Mouse (Mus musculus) embryonic facial prominence, embryonic 13.5 days (tissue): ENCODE data around the gene Erich4. TPM values are rescaled to one million over a fixed set of nuclear protein-coding genes. Genes with fewer than 3 reads are reported as not detected.
"Not testable (repeated sequence)": the region's sequence is repeated elsewhere in the genome, so short reads cannot be mapped to it uniquely, and the experiment has no call there.

Experiments
- ATAC-seq: fragments of 200-750 bp; cut with Nextera tagmentation; 2 replicates; pipeline ENCODE4 v1.8.0; 2017; ENCODE audit warnings: low read depth; ENCODE audit not compliant: insufficient number of reproducible peaks, insufficient read depth, low FRiP score, low TSS enrichment
- H3K27ac ChIP-seq: fragments of 300-500 bp; sonication (generic); 2 replicates; pipeline ENCODE4 v1.5.1; 2015; ENCODE audit warnings: moderate library complexity, mild to moderate bottlenecking, inconsistent platforms
- H3K27me3 ChIP-seq: fragments of 300-500 bp; sonication (generic); 2 replicates; pipeline ENCODE4 v1.6.1; 2015; ENCODE audit warnings: mild to moderate bottlenecking, inconsistent platforms
- H3K36me3 ChIP-seq: fragments of 300-500 bp; sonication (generic); 2 replicates; pipeline ENCODE4 v1.6.1; 2015; ENCODE audit warnings: mild to moderate bottlenecking, inconsistent platforms
- H3K4me1 ChIP-seq: fragments of 300-500 bp; sonication (generic); 2 replicates; pipeline ENCODE4 v1.6.1; 2015; ENCODE audit warnings: inconsistent platforms
- H3K4me2 ChIP-seq: fragments of 300-500 bp; sonication (generic); 2 replicates; pipeline ENCODE4 v1.6.1; 2015; ENCODE audit warnings: moderate library complexity, mild to moderate bottlenecking, inconsistent platforms
- H3K4me3 ChIP-seq: fragments of 300-500 bp; sonication (generic); 2 replicates; pipeline ENCODE4 v1.5.1; 2015; ENCODE audit warnings: mild to moderate bottlenecking, inconsistent platforms
- H3K9ac ChIP-seq: fragments of 300-500 bp; sonication (generic); 2 replicates; pipeline ENCODE4 v1.6.1; 2015; ENCODE audit warnings: mild to moderate bottlenecking, inconsistent platforms
- H3K9me3 ChIP-seq: fragments of 300-500 bp; sonication (generic); 2 replicates; pipeline ENCODE4 v1.6.1; 2016; ENCODE audit warnings: inconsistent platforms
- WGBS: fragments of 180-500 bp; shearing (Covaris S2); methylation state at CpG from one replicate; pipeline ENCODE4 v1.1.7; 2015; ENCODE audit warnings: mixed read lengths; 5-methylcytosine and 5-hydroxymethylcytosine counted together
- polyA plus RNA-seq: library from polyadenylated mRNA; unstranded; fragments of >200 nt; fragmentation: Nextera tagmentation; extraction: Ambion mirVana; gene quantifications from 2 replicates; pipeline ENCODE4 v1.2.1, GENCODE M21; 2015

The Erich4 gene
- polyA plus RNA-seq, 1 experiment from 2014 or later = not detected

GRCm38 (mm10) chr7:25573806-25574205, 41.9 kb downstream of the Erich4 start:
- WGBS = 65% methylated on average over 5 of the region's 5 CpGs
- H3K4me3 ChIP-seq, H3K27me3 ChIP-seq, H3K36me3 ChIP-seq, H3K4me2 ChIP-seq, ATAC-seq, H3K27ac ChIP-seq, H3K9ac ChIP-seq, H3K9me3 ChIP-seq, H3K4me1 ChIP-seq: not testable (repeated sequence)

GRCm38 (mm10) chr7:25568721-25569120, 47.0 kb downstream of the Erich4 start:
- Histone ChIP-seq H3K4me3 (no peak overlapping the region), H3K4me2 (no peak overlapping the region), H3K4me1 (no peaks in the 10 kb centered on the region), H3K9me3 (peaks cover 9% of the 10 kb centered on the region; the same call in 1 of the 2 replicates), H3K9ac (no peak overlapping the region), H3K27me3 (no peaks in the 10 kb centered on the region), H3K36me3 (no peaks in the 10 kb centered on the region), H3K27ac (no peak overlapping the region)
- 92% methylated on average over 7 of the region's 7 CpGs for WGBS
- no peak for ATAC-seq

Other genes with a start within 250 kb of the Erich4 start
- gene Cnfn, start 246.2 kb downstream of the Erich4 start, polyA plus RNA-seq = 4.4 and 7.0 TPM in 2 replicates
- gene Lipe, start 217.2 kb downstream of the Erich4 start, polyA plus RNA-seq = 9.5 and 9.9 TPM in 2 replicates
- gene Cxcl17, start 203.0 kb downstream of the Erich4 start, polyA plus RNA-seq = 0.85 TPM in 1 of 2 replicates, not detected in the other
- gene Ceacam1, start 138.3 kb downstream of the Erich4 start, polyA plus RNA-seq = 0.91 and 2.0 TPM in 2 replicates
- 0.15 TPM in 1 of 2 replicates, not detected in the other for gene Ceacam2, start 76.0 kb downstream of the Erich4 start, polyA plus RNA-seq
- 36.3 and 37.9 TPM in 2 replicates for gene Dmac2, start 3.5 kb upstream of the Erich4 start, polyA plus RNA-seq
- gene B3gnt8, start 10.8 kb upstream of the Erich4 start, polyA plus RNA-seq = 5.9 and 8.3 TPM in 2 replicates
- 59.9 and 60.6 TPM in 2 replicates for gene Bckdha, start 43.1 kb upstream of the Erich4 start, polyA plus RNA-seq
- 72.6 and 86.4 TPM in 2 replicates for gene Exosc5, start 43.3 kb upstream of the Erich4 start, polyA plus RNA-seq
- gene Tmem91, start 59.3 kb upstream of the Erich4 start, polyA plus RNA-seq = 3.4 and 3.8 TPM in 2 replicates
- gene B9d2, start 64.9 kb upstream of the Erich4 start, polyA plus RNA-seq = 25.9 and 26.4 TPM in 2 replicates
- gene Tgfb1, start 71.1 kb upstream of the Erich4 start, polyA plus RNA-seq = 3.2 and 3.4 TPM in 2 replicates
- 24.1 and 26.3 TPM in 2 replicates for gene Ccdc97, start 103.2 kb upstream of the Erich4 start, polyA plus RNA-seq
- gene Hnrnpul1, start 138.9 kb upstream of the Erich4 start, polyA plus RNA-seq = 68.4 and 72.9 TPM in 2 replicates
- gene Axl, start 172.8 kb upstream of the Erich4 start, polyA plus RNA-seq = 80.8 and 84.2 TPM in 2 replicates
- 2.7 and 3.9 TPM in 2 replicates for gene Cyp2s1, start 201.0 kb upstream of the Erich4 start, polyA plus RNA-seq